Mouse (Mus musculus): ENCODE measurements around the gene Vangl2. TPM values are rescaled to one million over a fixed set of nuclear protein-coding genes. Genes with fewer than 3 reads are reported as not detected.
A peak's percentile ranks its signal among the peaks of the same experiment; 100 is the strongest.

Vangl2 gene
- polyA plus RNA-seq, 1 experiment from 2014 or later, result 40.5 TPM

DNA sequence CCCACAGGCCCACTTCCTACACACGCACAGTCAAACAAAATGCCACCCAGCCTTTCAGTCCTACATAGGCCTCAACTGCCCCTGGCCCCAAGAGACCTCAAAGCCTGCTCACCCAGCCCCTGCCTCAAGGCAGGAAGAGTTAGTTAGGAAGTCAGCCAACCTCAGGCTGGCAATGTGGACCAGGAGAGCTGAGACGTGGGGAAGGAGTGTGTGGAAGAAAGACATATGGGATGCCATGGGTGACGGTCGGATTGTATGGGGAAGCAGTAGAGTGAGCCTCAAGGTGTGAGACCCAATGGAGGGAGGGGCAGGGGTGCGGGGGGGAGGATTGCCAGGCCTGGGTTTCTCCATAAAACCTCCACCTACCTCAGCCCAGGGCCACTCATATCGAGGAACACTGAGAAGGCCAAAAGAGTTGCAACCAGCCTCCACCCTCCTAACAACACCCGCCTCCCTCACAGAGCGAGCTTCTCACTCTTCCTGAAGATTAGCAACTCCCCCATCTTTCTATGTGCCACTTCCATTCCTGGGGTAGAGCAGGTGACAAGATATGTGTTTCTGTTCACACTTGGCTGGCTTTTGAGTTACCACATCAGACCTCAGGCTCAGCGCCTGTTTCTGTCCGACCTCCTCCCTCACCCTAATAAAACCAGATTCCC is 8.3 kb downstream of the Vangl2 start:
- Histone ChIP-seq H3K27me3 (replicated peaks; ENCODE audit: control insufficient read depth, insufficient read depth, low read length) (no peaks in the 10 kb centered on the region), H3K27ac (ENCODE audit: low read length) (no peak overlapping the region; the same call in 1 of the 2 replicates), H3K36me3 (ENCODE audit: control insufficient read depth, insufficient read depth) (no peaks in the 10 kb centered on the region), H3K9ac (replicated peaks; ENCODE audit: low read depth, low read length) (0 out of 2 replicates have a peak overlapping the region, but pooled peaks have one; percentile 5), H3K4me1 (replicated peaks; ENCODE audit: control insufficient read depth, insufficient read depth, low read length) (peaks cover 94% of the 10 kb centered on the region), H3K4me2 (ENCODE audit: low read length) (no peak overlapping the region), H3K4me3 (replicated peaks; ENCODE audit: low read length) (no peak overlapping the region), H3K9me3 (ENCODE audit: control insufficient read depth, low read length) (no peaks in the 10 kb centered on the region)
- 54% methylated on average over 10 of the region's 10 CpGs for WGBS
- ATAC-seq, result no peak

GRCm38 (mm10) chr1:172019339-172019738 is 8.9 kb downstream of the Vangl2 start:
- ATAC-seq, result no peak
- no peak overlapping the region for H3K27ac ChIP-seq (ENCODE audit: low read length)
- peaks cover 94% of the 10 kb centered on the region for H3K4me1 ChIP-seq (replicated peaks; ENCODE audit: control insufficient read depth, insufficient read depth, low read length)
- no peak overlapping the region for H3K4me2 ChIP-seq (ENCODE audit: low read length)
- no peak overlapping the region for H3K9ac ChIP-seq (replicated peaks; ENCODE audit: low read depth, low read length)
- H3K36me3 ChIP-seq (ENCODE audit: control insufficient read depth, insufficient read depth), result no peaks in the 10 kb centered on the region
- no peaks in the 10 kb centered on the region for H3K27me3 ChIP-seq (replicated peaks; ENCODE audit: control insufficient read depth, insufficient read depth, low read length)
- H3K9me3 ChIP-seq (ENCODE audit: control insufficient read depth, low read length), result no peaks in the 10 kb centered on the region
- WGBS, result 89% methylated on average over 3 of the region's 4 CpGs
- H3K4me3 ChIP-seq (replicated peaks; ENCODE audit: low read length), result no peak overlapping the region

- no peak for ATAC-seq
- Histone ChIP-seq H3K27me3 (replicated peaks; ENCODE audit: control insufficient read depth, insufficient read depth, low read length) (no peaks in the 10 kb centered on the region), H3K9me3 (ENCODE audit: control insufficient read depth, low read length) (no peaks in the 10 kb centered on the region), H3K4me1 (replicated peaks; ENCODE audit: control insufficient read depth, insufficient read depth, low read length) (peaks cover 94% of the 10 kb centered on the region), H3K4me2 (ENCODE audit: low read length) (no peak overlapping the region), H3K4me3 (replicated peaks; ENCODE audit: low read length) (no peak overlapping the region), H3K9ac (replicated peaks; ENCODE audit: low read depth, low read length) (no peak overlapping the region), H3K27ac (ENCODE audit: low read length) (peak overlapping the region; percentile 21; the same call in 1 of the 2 replicates), H3K36me3 (ENCODE audit: control insufficient read depth, insufficient read depth) (no peaks in the 10 kb centered on the region)
- 75% methylated on average over 9 of the region's 9 CpGs for WGBS
Observed at GRCm38 (mm10) chr1:172018336-172019311, 9.6 kb downstream of the Vangl2 start.

GRCm38 (mm10) chr1:172017517-172018070 is 10.7 kb downstream of the Vangl2 start:
- no peaks in the 10 kb centered on the region for H3K9me3 ChIP-seq (ENCODE audit: control insufficient read depth, low read length)
- H3K27ac ChIP-seq (ENCODE audit: low read length), result peak overlapping the region; percentile 61
- H3K27me3 ChIP-seq (replicated peaks; ENCODE audit: control insufficient read depth, insufficient read depth, low read length), result no peaks in the 10 kb centered on the region
- H3K4me1 ChIP-seq (replicated peaks; ENCODE audit: control insufficient read depth, insufficient read depth, low read length), result peaks cover 96% of the 10 kb centered on the region
- WGBS, result 47% methylated on average over 5 of the region's 6 CpGs
- peak overlapping the region; percentile 24 for H3K9ac ChIP-seq (replicated peaks; ENCODE audit: low read depth, low read length)
- peak; percentile 2 for ATAC-seq
- 0 out of 2 replicates have a peak, but pooled peaks cover 2% of the 10 kb centered on the region for H3K36me3 ChIP-seq (ENCODE audit: control insufficient read depth, insufficient read depth)
- peak overlapping the region; percentile 24; the same call in 1 of the 2 replicates for H3K4me2 ChIP-seq (ENCODE audit: low read length)
- no peak overlapping the region for H3K4me3 ChIP-seq (replicated peaks; ENCODE audit: low read length)

DNA sequence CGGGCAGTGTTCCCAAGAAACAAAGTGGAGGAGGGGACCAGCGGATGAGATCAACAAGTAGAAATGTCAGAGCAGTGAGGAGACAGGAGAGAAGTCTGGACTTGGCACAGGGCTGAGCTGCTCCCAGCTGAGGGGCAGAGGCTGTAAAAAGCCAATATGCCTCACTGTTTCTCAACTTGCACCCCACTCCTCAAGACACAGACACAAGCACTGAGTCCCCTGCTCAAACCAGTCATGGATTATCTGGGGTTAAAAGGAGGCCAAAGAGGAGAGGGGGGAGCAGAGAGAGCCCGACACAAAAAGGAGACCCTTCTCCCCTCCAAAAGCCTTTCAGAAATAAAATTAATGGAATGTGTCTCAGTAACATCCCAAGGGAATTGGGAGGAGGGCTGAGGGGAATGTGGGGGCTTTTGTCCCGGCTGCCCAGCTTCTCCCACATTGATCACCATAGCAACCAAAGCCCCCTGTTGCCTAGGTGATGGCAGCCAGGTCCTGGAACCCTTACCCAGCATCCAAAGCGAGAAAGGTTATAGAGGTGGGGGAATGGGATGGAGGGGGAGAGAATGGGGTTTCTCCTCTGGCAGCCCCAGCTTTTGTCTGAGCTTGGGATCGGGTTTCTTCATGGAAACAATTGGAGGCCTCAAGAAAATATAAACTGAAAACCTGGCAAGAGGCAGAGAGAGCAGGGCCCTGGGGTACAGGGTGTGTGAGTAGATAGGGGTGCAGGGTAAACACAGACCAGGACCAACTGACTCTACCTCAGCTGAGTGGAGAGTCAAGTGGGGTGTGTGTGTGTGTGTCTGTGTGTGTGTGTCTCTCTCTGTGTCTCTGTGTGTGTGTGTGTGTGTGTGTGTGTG is 11.4 kb downstream of the Vangl2 start:
- no peaks in the 10 kb centered on the region for H3K27me3 ChIP-seq (replicated peaks; ENCODE audit: control insufficient read depth, insufficient read depth, low read length)
- peaks cover 4% of the 10 kb centered on the region; the same call in 1 of the 2 replicates for H3K36me3 ChIP-seq (ENCODE audit: control insufficient read depth, insufficient read depth)
- H3K9me3 ChIP-seq (ENCODE audit: control insufficient read depth, low read length), result no peaks in the 10 kb centered on the region
- WGBS, result 3% methylated on average over 6 of the region's 6 CpGs
- peaks cover 91% of the 10 kb centered on the region for H3K4me1 ChIP-seq (replicated peaks; ENCODE audit: control insufficient read depth, insufficient read depth, low read length)
- H3K4me3 ChIP-seq (replicated peaks; ENCODE audit: low read length), result no peak overlapping the region
- H3K27ac ChIP-seq (ENCODE audit: low read length), result peak overlapping the region; percentile 61
- H3K4me2 ChIP-seq (ENCODE audit: low read length), result peak overlapping the region; percentile 24
- ATAC-seq, result peak; percentile 68
- peak overlapping the region; percentile 24 for H3K9ac ChIP-seq (replicated peaks; ENCODE audit: low read depth, low read length)

GRCm38 (mm10) chr1:172016031-172016430 is 12.2 kb downstream of the Vangl2 start:
- Histone ChIP-seq H3K27ac (ENCODE audit: low read length) (peak overlapping the region; percentile 61), H3K4me1 (replicated peaks; ENCODE audit: control insufficient read depth, insufficient read depth, low read length) (peaks cover 84% of the 10 kb centered on the region), H3K9me3 (ENCODE audit: control insufficient read depth, low read length) (no peaks in the 10 kb centered on the region), H3K4me2 (ENCODE audit: low read length) (peak overlapping the region; percentile 33), H3K27me3 (replicated peaks; ENCODE audit: control insufficient read depth, insufficient read depth, low read length) (no peaks in the 10 kb centered on the region), H3K4me3 (replicated peaks; ENCODE audit: low read length) (no peak overlapping the region), H3K9ac (replicated peaks; ENCODE audit: low read depth, low read length) (no peak overlapping the region), H3K36me3 (ENCODE audit: control insufficient read depth, insufficient read depth) (peaks cover 11% of the 10 kb centered on the region; the same call in 1 of the 2 replicates)
- 19% methylated on average over 8 of the region's 8 CpGs for WGBS
- ATAC-seq, result no peak

GRCm38 (mm10) chr1:172015312-172015939 is 12.8 kb downstream of the Vangl2 start:
- H3K4me1 ChIP-seq (replicated peaks; ENCODE audit: control insufficient read depth, insufficient read depth, low read length), result peaks cover 78% of the 10 kb centered on the region
- H3K4me3 ChIP-seq (replicated peaks; ENCODE audit: low read length), result no peak overlapping the region
- 20% methylated on average over 9 of the region's 9 CpGs for WGBS
- H3K27me3 ChIP-seq (replicated peaks; ENCODE audit: control insufficient read depth, insufficient read depth, low read length), result no peaks in the 10 kb centered on the region
- ATAC-seq, result no peak
- H3K27ac ChIP-seq (ENCODE audit: low read length), result peak overlapping the region; percentile 61
- H3K36me3 ChIP-seq (ENCODE audit: control insufficient read depth, insufficient read depth), result peaks cover 11% of the 10 kb centered on the region; the same call in 1 of the 2 replicates
- no peaks in the 10 kb centered on the region for H3K9me3 ChIP-seq (ENCODE audit: control insufficient read depth, low read length)
- H3K9ac ChIP-seq (replicated peaks; ENCODE audit: low read depth, low read length), result peak overlapping the region; percentile 14; the same call in 1 of the 2 replicates
- peak overlapping the region; percentile 36 for H3K4me2 ChIP-seq (ENCODE audit: low read length)

GRCm38 (mm10) chr1:172014771-172015170 is 13.5 kb downstream of the Vangl2 start:
- Histone ChIP-seq H3K4me1 (replicated peaks; ENCODE audit: control insufficient read depth, insufficient read depth, low read length) (peaks cover 72% of the 10 kb centered on the region), H3K9me3 (ENCODE audit: control insufficient read depth, low read length) (no peaks in the 10 kb centered on the region), H3K36me3 (ENCODE audit: control insufficient read depth, insufficient read depth) (peaks cover 14% of the 10 kb centered on the region), H3K27me3 (replicated peaks; ENCODE audit: control insufficient read depth, insufficient read depth, low read length) (no peaks in the 10 kb centered on the region), H3K4me2 (ENCODE audit: low read length) (peak overlapping the region; percentile 36), H3K27ac (ENCODE audit: low read length) (peak overlapping the region; percentile 46), H3K4me3 (replicated peaks; ENCODE audit: low read length) (peak overlapping the region; percentile 7; the same call in 1 of the 2 replicates), H3K9ac (replicated peaks; ENCODE audit: low read depth, low read length) (peak overlapping the region; percentile 14; the same call in 1 of the 2 replicates)
- WGBS, result 16% methylated on average over 9 of the region's 9 CpGs
- ATAC-seq, result no peak
